Mouse (Mus musculus): ENCODE measurements around the gene Rpusd3.

DNA sequence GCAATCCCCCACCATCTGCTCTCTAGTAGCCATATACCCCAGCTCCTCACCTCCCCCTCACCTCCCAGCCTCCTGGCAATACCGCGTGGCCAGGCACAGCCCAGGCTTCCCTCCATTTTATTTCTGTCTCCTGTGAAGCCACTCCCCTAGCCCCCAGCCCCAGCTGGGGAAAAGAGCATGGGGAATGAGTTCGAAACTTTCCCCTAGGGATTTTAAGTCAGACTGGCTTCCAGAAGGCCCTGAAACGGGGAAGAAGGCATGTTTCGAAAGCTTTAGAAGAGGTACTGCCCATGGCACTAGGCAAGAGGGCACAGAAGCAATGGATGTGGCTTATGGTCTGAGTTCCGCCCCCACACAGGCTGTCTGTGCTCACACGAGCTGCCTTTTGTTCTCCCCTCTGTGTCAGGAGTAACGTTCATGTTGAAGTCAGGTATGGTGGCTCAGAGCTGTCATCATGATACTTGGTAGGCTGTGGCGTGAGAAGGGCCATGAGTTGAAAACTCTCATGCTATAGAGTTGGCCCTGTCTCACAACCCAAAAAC, 16.6 kb upstream of the Rpusd3 start, which contains the start of gene Cidec:
- TF ChIP-seq POLR2A (IDR thresholded peaks at IDR 0.05; ENCODE audit: control insufficient read depth in 1 of 2, insufficient read depth in 1 of 2, low read depth in 1 of 2, low read length in 2 of 2, poor library complexity in 1 of 2) = no peak
- no peak for TF ChIP-seq CTCF (IDR thresholded peaks at IDR 0.05 in 2 of 3, conservative IDR thresholded peaks at IDR 0.05 in 1 of 3; ENCODE audit: control insufficient read depth in 1 of 3, insufficient read depth in 1 of 3, low read depth in 2 of 3, low read length in 3 of 3, poor library complexity in 1 of 3, severe bottlenecking in 1 of 3)
- TF ChIP-seq EP300 (IDR thresholded peaks at IDR 0.05; ENCODE audit: low read depth in 1 of 2, low read length in 2 of 2) = no peak
- TF ChIP-seq SMC3 (IDR thresholded peaks at IDR 0.05; ENCODE audit: low read depth, low read length) = no peak
- no peak for TF ChIP-seq ZC3H11A (IDR thresholded peaks at IDR 0.05; ENCODE audit: low read depth, low read length)
- no peak for TF ChIP-seq TAL1 (IDR thresholded peaks at IDR 0.05; ENCODE audit: low read length)
- TF ChIP-seq TCF12 (IDR thresholded peaks at IDR 0.05; ENCODE audit: low read depth, low read length) = no peak
- TF ChIP-seq CHD2 (IDR thresholded peaks at IDR 0.05; ENCODE audit: low read length) = no peak
- TF ChIP-seq HCFC1 (IDR thresholded peaks at IDR 0.05; ENCODE audit: low read depth, low read length) = no peak
- no peak for TF ChIP-seq ZMIZ1 (IDR thresholded peaks at IDR 0.05; ENCODE audit: low read depth, low read length)

All from MEL (cell line).